Mouse (Mus musculus) spleen, postnatal 10 days (tissue): ENCODE measurements at regions not wholly inside any gene's neighbourhood (a gene's known extent, or its start where the extent isn't known, plus 50 kb on each side); places are given as distances from the start of the nearest gene placed in this dataset.

Source experiments
- DNase-seq, 2 experiments: peaks; one replicate each; pipeline ENCODE4 v3.0.0; 2021 to 2022; ENCODE audit warnings: low spot score in 2 of 2

DNA sequence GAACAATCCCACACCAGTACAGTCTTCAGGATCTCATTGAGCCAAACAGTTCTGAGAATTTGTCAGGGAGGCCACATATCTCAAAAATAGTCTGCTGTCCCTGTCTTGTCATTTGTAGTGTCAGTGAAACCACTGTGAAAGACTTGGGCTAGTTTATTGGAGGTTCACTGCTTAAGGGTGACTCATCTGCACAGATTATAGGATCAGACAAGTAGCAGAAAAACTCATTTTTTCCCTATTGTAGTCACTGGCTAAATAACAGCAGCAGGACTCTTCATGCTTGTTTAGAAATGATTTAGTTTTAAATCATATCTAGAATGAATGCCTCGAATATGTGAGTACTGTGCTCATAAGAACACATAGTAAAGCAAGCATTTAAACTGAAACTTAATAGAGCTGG is 475.2 kb upstream of the Marcks start:
- no peak for DNase-seq

- DNase-seq = no peak
Observed at GRCm38 (mm10) chr10:37603529-37603928, 464.8 kb upstream of the Marcks start.

- DNase-seq = no peak
Observed at GRCm38 (mm10) chr10:37602936-37603335, 464.2 kb upstream of the Marcks start.

DNA sequence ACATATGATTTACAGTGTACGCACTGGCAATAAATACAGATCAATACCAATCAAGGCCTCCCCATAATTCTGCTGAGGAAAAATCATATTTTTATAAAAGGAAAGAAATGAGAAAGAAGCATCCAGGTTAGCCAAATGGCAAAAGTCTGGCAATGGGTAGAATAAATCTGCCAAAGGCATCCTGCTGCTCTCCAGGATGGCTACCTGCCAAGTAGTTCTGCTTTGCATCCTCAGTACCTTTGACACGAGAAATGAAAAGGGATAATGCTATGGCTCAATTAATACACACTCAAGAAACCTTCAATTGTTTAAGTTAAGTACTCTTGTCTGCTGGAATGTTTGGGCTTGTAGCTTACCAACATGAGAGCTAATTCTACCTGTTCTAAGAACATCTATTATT is 451.2 kb upstream of the Marcks start:
- no peak for DNase-seq

- no peak for DNase-seq
Observed at GRCm38 (mm10) chr10:37589009-37589408, 450.3 kb upstream of the Marcks start.

DNA sequence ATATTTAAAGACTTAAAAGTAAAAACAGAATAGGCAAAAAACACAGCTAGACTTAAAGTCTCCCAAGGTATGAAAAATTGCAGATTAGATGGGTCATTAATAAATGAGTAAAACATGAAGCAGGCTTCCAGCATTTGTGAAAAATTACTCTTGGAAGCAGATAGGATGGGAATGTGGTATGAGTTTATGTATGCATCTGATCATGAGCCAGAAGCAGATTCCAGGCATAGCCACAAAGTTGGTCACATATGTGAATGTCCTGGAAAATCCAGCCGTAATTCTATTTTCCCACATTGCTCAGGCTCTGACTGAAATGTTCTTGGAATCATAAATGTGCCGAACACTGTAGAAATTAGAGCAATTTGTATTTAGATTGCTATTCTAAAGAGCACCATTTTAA is 432.5 kb upstream of the Marcks start:
- DNase-seq = no peak

- no peak for DNase-seq
Observed at GRCm38 (mm10) chr10:37561705-37562104, 423.0 kb upstream of the Marcks start.

- no peak for DNase-seq
Observed at GRCm38 (mm10) chr10:37549446-37549845, 410.7 kb upstream of the Marcks start.

DNA sequence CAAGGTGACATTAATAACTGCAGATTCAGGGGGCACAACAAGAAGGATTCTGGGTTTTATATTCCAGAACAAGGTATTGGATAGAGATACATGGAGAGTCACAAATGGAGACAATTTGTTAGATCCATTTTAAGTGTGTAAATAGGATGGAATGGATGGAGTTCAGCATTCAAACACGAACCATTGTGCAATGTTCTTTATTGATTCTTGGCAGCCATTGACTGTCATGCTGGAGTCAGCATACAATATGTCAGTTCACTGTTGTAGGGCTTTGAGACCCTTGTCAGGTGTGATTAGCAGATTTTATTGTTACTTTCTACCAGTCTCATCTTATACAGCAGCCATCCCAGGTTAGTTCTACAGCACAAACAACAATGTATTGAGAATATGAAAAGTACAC is 402.0 kb upstream of the Marcks start:
- DNase-seq = no peak

DNA sequence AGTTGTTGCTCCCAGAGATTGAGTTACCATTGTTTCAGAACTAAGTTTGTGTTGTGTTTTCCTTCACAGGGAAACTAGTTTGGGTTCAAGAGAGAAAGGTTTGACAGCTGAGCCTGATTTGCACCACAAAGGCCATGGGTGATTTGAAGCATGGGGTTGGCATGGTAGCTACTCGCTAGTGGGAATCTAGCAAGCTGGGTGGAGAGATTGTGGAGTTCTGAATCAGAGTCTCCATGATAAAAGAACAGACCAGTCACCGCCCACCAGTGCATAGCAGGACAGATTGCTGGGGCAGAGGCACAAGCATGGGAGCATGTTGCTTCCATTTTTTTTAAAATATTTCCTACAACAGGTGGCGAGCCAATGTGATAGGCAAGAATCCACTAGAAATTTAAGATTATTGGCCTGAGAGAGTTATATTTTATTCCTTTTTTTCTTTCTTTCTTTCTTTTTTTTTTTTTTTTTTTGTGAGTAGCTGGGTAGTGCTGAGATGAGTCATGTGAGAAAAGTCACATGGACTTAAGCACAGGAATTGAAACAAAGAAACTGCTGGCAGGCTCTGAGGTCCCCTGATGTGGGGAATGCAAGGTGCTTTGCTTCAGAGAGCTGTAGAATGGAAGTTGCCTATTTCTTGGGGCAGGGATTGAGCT is 367.4 kb upstream of the Marcks start:
- no peak for DNase-seq

- no peak for DNase-seq
Observed at GRCm38 (mm10) chr10:37504468-37504867, 365.7 kb upstream of the Marcks start.

DNA sequence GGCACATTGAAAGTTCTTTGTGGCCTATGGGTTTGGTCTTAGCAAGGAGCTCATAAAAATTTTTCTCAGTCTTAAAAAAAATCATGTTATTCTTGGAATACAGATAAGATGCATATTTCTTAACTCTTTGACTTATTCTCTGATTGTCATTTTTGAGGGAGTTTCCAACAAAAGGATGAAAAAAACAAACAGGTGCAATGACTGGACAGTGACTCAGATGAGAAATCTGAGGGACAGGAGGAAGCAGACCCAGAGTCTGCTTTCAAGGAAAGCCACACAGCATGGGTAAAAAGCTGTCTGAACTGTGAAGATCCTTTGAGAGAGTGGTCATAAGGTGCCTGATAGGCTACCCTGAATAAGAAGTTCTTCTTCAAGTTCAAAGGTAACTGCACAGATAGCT is 363.8 kb upstream of the Marcks start:
- no peak for DNase-seq

- DNase-seq = no peak
Observed at GRCm38 (mm10) chr10:37501043-37501442, 362.3 kb upstream of the Marcks start.

GRCm38 (mm10) chr10:37495467-37495866 is 356.7 kb upstream of the Marcks start:
- DNase-seq = no peak

- no peak for DNase-seq
Observed at GRCm38 (mm10) chr10:37494552-37495166, 355.9 kb upstream of the Marcks start.

- no peak for DNase-seq
Observed at GRCm38 (mm10) chr10:37494098-37494497, 355.4 kb upstream of the Marcks start.

DNA sequence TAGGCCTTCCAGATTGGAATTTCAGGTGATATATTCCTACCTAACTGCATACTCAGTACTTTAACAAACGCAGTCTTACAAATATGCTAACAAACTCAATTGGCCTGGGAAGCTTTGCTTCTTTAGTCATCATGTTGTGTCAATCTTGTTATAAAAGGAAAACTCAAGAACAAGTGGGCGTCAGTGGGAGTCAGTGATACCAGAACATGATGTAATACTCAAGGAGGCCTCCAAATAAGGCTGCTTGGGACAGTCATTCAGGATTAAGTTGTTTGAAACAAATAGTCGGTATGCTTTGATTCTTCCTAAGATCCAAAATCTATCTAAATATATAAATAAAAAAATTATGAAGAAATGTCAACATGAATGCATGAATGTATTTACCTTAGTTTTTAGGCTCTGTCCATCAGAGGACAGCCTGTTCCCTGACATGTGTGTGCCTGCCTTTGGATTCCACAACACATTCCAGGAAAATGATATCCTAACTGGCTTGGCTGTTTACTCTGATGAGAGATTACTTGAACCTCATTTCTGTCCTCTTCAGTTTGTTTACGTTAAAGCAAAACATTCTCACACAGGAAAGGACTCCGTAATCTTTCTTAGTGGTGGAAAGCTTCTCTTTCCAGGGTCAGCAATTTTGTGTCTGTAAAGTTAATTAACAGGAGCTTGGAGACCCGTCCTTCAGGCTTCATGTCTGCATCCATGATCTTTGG is 345.7 kb upstream of the Marcks start:
- no peak for DNase-seq

- DNase-seq = no peak
Observed at GRCm38 (mm10) chr10:37483521-37483920, 344.8 kb upstream of the Marcks start.

GRCm38 (mm10) chr10:37481879-37482278 is 343.2 kb upstream of the Marcks start:
- DNase-seq = no peak

GRCm38 (mm10) chr10:37480331-37480730 is 341.6 kb upstream of the Marcks start:
- no peak for DNase-seq

DNA sequence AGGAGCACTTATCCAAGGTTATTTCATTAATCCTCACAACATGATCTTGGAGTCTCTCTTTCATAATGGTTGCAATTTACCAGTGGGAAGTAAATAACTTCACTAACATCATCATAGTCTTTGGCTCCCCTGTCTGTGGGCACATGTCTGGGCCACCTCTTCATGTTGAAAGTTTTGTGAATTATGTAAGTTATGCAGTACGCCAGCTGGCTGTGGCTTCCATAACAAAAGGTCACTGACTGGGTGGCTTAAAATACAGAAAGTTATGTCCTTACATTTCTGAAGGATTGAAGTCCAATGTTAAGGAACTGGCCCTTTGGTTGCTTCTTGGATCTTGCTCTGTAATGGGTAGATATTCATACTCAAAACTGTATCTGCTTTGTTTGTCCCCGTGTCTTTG is 339.4 kb upstream of the Marcks start:
- DNase-seq = no peak

DNA sequence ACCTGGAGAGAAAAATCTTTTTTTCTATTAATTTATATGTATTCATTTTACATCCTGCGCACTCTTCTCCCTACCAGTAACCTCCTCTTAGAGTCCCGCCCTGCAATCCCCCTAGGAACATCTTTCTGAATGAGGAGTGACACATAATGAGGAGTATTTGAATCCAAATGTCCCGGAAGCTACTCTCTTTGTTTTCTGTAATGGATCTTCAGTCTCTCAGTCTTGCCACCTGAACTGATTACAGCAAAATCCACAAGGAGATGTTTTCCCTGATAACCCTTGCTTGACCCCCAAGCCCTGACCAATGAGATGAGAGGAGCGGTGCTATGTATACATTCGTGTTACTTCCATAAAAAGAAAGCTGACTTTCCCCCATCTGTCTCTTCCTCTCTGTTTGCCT is 334.4 kb upstream of the Marcks start:
- DNase-seq = no peak

DNA sequence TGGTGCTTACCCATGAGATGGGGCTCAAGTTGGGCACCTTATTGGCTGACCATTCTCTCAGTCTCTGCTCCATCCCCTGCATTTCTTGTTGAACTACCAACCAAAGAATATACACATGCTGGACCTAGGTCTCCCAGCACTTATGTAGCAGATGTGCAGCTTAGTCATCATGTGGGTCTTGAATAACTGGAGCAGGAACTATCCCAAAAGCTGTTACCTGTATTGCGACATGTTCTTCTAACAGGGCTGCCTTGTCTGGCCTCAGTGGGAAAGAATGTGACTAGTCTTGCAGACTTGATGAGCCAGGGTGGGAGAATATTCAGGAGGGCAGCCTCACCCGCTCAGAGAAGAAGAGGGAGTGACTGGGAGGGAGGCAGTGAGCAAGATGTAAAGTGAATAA is 318.7 kb upstream of the Marcks start:
- DNase-seq = no peak
